Mouse (Mus musculus) WW6 (cell line): ENCODE data around the gene Aldh6a1.
A peak's percentile ranks its signal among the peaks of the same experiment; 100 is the strongest.

Experiments used
- DNase-seq: peaks from one replicate; pipeline ENCODE4 v3.0.0-alpha.2; 2013; ENCODE audit warnings: low read depth, low spot score

Gene Aldh6a1

DNA sequence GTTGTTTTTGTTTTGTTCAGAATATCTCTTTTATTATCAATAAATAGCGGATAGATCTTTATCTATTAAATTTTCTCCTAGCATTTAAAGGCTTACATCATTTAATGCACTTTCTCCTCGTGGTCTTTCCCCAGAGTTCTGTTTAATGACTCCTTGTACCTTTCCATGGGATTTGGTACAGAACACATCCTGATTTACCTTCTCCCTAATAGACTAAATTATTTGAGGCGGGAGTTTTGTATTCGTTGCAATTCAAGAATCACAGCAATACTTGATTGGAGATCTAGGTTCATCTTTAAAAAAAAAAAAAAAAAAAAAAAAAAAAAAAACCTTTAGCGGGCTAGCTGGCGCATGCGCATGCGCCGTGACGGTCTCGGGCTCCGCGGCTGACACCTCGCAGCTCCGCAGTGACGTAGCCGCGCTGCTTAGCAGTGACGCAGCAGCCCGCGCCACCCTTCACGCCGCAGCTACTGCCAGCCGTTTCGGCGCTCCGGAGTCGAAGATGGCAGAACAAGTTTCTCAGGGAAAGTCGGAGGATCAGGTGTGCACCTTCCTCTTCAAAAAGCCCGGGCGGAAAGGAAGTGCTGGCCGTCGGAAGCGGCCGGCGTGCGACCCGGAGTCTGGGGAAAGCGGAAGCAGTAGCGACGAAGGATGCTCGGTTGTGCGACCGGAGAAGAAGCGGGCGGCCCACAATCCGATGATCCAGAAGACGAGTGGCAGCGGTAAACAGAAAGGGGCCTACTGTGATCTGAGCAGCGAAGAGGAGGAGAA, 33.8 kb downstream of the Aldh6a1 start, which contains the start of gene Rnf113a2:
Gene Rnf113a2, plus strand, starts transcription at position 363 of the 771 bp plus-strand sequence.
- DNase-seq = peak; percentile 85

DNA sequence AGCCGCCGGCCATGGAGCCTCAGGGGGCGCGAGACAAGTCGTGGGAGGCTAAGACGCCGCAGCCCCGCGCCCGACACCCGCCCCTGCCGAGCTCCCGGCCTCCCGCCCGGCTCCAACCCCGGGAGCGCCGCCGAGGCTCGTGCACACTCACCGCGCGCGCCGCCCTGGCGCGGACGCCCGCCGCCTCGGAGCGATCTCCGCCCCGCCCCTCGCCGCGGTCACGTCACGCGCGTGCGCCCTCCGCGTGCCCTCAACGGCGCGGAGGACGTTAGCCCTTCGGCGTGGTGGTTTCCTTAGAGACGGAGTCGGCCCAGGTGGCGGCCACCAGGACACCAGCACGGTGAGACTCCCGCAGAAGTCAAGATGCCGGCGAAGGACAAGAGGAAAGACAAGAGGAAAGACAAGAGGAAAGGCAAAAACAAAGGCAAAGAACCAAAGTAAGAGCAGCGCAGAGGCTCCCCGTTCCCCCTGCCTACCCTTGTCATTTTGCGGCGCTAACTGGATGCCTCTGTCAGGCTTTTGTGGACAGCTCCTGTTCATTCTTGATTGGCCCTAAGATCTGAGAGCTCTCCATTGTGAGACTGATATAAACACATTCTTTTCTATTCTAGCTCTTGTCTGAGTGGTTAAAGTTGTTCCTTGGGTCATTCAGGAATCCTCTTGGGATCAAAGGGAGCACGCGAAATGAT, 41.8 kb downstream of the Aldh6a1 start, which contains the start of the genes Entpd5 and Bbof1:
Gene Entpd5, minus strand, starts transcription at position 211 of the 689 bp plus-strand sequence.
Gene Bbof1, plus strand, starts transcription at position 253 of the 689 bp plus-strand sequence.
- DNase-seq = peak; percentile 62

DNA sequence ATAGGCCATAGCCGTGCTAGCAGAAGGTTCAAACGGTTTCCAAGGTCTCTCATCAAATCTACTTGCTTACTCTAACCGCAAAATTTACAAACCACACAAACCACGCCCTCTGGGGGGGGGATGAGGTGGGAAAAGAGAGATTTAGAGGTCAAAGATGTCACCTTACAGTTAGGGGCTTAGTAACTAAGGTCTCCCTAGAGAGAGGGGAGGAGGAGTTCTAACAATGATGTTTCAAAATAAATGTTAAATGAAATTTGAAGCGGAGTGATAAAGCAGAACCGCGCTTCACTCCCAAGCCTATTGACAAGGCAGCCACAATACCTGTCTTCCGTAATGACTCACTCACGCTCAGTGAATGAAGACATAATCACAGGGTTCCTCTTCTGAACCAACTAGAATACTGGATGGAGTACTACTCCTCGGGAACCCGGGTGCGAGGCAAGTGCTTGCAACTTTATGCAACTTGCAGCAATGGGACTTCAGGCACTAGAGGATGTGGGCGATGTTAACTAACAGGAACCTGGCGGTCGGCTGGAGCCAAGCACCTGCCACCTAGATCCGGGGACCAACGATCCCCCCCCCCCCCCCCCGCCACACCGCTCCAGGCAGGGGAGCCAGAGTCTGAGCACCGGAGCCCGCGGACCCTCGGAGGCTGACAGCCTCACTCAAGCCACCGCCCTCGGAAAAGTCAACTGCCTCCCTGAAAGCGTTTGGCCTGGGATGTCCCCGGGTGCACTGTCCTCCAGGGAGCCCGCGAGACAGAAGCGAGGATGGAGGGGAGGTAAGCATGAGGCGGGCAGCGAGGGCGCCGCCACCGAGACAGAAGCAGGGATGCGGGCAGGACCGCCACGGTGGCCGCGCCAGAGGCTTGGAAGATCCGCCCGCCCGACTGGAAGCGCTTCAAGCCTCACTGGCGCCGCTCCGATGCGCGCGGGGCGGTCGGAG, 42.7 kb downstream of the Aldh6a1 start:
- peak; percentile 31 for DNase-seq

DNA sequence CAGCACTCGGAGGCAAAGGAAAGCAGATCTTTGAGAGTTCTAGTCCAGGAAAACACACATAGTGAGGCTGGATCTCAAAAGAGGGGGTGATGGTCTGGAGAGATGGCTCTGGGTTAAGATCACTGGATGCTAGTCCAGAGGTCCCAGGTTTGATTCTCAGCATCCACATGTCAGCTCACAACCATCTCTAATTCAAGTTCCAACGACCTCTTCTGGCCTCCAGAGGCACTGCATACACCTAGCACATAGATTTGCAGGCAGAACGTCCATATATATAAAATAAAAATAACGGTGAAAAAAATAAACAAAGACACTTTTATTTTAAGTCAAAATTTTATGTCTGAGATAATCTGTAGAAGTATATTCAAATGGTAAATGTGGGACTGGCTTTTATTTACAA, 43.5 kb downstream of the Aldh6a1 start:
- peak; percentile 18 for DNase-seq

DNA sequence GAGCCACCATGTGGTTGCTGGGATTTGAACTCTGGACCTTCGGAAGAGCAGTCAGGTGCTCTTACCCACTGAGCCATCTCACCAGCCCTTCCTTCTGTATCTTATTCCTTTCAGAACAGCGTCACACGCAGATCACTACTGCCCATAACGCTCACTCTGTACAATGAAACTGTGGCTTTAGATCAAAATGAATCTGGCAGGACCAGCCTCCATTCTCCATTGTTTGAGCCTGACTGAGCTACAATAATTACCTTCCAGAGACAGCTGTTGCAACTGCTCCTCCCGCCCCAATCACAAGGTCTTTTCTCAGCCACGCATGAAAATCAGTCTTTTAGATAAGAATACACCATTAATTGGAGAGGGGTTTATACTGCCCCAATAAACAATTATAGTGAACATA, 46.3 kb downstream of the Aldh6a1 start:
- DNase-seq = no peak

DNA sequence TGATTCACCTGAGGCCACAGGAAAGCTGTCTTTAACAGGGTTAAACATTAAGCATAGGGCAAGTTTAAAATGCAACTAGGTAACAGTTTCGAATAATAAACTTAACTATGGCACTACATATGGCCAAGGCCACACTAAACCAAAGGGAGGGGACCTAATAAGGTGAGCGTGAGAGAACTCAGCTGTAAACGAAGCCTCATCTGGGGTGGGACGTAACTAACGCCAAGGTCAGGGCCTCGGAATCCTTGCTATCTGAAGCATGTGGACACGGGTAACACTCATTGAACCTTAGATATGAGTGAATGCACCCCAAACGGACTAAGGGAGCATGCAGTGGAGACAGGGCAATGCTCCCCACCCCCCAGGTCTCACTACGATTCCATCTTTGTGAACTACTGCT, 47.9 kb downstream of the Aldh6a1 start:
- DNase-seq = no peak

DNA sequence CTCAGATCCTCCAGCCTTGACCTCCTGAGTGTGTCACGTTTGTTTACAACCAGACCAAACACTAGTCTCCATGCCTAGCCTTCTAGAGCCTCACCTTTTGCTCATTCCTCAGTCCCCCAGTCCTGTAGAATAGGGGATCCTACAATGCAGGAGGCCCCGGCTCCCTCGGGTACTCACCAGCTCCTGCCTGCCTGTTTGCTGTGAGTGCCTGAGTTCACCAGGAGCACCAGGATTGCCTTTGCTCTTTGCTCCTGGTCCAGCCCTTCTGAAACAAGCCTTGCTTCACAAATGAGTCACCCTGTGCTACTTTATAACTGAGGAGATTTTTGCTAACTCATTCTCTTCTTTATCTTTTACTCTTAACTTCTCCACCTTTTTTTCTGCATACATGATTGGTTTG, 50.2 kb downstream of the Aldh6a1 start:
- DNase-seq = no peak

DNA sequence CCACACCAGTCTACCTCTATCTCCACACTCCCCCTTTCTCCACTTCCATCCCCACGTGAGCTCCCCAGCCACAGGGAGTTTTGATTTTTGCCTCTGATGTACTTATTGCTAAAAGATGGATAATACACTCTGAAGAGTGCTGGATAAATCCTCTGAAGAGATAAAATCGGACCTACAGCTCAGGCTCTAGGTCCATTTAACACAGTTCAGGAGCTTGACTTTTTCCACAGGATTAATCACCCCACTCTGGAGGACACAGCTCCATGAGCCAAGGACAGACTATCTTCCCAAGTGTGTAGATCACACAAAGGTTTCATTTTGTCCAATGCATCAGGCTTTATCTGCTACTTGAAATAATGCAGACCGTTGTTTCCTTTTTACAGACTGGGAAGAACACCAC, 50.7 kb downstream of the Aldh6a1 start:
- no peak for DNase-seq

DNA sequence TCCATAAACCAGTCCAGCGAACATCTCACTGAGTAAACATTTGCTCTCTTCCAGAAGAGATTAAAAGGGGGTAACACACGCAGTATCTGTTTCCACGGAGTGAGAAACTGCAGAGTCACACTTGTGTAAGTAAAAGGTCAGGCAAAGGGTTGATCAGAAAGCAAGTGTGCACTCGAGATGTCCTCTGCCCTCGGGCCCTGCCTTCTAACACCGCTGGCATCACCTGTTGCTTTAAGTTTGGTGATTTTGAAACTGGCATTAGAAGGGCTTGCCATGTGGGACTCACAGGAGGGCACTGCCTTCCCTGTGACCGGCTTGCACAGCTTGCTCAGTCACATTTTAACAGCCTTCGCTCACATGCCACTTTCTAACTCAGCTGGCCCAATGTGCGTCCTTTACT, 51.1 kb downstream of the Aldh6a1 start:
- DNase-seq = no peak

DNA sequence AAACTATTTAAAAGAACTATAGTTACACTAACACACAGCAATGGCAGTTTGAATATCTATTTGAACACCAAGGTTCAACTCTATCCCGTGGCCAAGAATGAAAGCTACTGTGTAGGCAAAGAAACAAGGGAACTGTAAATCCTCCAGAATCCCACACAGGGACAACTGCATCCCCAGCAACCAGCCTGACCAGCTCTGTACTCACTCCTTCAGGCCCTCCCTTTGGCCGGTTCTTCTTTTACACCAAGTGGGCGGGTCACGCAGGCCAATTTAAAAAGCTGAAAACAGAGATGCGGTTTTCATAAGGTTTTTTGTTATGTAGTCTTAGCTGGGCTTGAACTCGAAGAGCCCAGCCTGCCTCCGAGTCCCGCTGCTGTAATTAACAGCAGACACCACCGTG, 51.7 kb downstream of the Aldh6a1 start:
- DNase-seq = no peak

DNA sequence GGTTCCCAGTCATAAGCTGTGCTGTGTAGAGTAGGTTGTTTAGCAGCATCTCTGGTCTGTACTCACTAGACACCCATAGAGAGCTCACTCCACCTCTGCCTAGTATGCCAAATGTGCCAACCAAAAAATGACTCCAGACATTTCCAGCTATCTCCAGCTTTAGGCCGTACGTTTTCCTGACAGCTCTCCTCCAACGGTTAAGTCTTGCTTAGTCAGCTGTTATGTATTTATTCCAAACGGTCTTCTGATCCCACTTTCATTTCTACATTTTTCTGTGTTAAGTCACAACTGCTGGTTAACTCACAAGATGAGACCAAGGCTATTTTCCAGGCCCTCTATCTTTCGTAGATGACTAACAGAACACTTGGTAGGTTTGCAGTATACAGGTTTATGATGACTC, 52.2 kb downstream of the Aldh6a1 start:
- DNase-seq = no peak

DNA sequence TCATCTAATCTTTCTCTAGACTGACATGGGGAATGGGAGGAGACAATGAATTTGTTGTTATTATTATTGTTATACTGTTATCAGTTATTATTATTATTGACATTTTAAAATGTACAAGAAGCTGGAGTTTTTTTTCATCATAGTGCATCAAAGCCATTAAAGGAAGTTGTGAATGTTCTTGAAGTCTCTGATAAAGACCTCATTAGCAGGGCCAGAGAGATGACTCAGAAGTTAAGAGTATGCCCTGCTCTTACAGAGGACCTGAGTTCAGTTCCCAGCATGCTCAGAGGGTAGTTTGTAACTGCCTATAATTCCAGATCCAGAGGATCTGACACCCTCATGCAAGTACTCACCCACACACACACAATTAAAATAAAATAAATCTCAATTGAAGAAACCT, 53.1 kb downstream of the Aldh6a1 start:
- no peak for DNase-seq

DNA sequence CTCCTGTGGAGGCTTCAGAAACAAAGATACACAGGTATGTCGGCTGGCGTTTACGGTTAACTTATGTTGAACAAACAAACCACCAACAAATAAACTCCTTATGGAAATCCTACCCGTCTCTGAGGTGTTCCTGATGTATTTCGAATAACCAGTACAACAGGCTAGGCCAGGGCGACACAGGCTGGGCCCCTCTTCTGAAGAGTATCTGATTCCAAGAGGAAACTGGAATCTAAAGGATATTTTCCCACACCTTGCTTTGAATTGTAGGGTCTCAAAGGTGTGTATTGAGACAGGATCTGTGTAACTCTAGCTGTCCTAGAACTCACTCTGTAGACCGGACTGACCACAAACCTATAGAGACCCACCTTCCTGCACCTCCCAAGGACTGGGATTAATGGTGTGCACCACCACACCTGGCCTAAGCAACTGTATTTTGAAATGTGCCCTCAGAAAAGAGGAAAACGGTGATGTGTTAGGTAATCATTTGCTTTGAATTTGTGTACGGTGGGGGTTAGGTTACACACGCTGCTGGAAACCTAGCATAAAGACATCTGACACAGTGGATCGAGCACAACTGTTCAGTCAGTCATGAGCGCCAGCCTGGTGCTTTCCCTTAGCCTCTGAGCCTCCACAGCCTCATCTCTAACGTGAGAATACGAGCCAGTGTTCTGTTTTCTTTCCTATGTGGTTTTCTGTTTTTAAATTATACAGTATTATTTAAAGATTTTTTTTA, 53.7 kb downstream of the Aldh6a1 start:
- no peak for DNase-seq

DNA sequence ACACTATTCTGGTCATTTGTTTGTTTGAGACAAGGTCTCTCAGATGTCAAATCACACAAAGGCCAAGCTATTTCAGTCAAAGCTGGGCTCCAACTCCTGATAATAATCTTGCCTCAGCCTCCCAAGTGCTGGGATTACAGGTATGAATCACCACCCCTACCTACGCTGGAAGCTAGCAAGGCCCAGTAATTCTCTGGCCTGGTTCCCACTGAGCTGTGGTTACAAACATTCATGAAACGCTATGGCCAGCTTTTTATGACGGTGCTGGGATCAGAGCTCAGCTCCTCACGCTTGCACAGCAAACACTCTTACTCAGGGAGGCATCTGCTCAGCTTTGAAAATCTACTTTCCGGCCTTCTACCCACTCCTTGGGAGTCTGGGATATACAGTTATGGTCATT, 57.0 kb downstream of the Aldh6a1 start:
- DNase-seq = no peak

DNA sequence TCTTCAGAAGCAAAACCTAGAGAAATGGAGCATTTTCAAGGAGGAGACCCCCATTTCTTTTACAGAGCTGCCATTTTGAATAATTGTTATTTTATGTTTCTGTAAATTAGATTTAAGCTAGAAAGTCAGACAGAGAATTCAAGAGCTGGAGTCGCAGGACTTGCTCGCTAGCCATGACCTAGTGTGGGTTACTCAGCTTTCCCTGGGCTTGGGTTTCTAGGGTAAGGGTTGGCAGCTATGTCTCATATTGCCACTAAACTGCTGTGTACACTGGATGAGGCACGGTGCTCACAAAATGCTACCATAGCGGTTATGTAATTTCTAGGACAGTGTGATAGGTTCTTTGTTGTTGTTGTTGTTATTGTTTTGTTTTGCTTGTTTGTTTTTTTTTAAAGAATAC, 58.1 kb downstream of the Aldh6a1 start:
- DNase-seq = no peak

DNA sequence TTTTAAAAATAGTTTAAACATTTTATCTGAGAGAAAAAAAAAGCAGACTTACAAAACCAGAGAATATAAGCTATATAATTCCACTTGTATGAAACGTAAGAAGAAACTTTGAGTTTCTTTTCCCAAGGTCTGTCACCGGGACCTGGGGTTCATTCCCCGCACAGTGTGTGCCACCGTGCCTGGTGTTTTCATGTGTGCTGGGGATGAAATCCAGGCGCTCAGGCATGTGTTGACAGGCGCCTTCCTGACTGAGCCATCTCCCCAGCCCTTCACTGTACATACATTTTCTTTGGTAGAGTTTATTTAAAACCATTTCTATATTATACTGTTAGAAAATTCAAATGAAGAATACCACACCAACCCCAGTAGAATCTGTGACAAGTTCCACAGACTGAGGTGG, 60.5 kb downstream of the Aldh6a1 start:
- DNase-seq = no peak

DNA sequence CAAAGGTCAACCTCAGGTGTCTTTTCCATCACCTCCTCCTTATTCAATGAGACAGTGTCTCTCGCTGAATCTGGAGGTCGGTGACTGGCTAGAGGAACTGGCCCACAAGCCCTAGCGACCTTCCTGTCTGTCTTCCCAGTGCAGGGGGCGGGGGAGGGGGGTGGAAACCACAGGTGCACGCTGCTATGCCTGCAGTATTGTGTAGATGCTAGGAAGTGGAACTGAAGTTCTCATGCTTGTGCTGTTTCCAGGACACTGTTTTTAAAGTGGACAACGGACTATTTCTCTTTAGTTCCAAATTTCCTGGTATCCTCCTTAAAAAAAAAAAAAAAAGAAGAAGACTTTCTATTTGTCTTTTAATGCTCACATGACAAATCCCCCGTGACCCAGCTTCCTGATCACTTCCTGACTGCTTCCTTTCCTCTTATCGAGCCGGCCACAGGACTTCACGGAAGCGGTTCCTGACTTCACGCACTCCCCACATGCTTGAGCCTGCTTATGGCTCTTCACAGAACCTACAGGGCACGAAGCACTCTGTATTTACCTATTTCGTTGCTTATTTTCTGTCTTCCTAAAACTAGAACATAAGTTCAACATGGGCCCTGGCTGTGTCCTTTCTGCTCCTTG, 61.9 kb downstream of the Aldh6a1 start:
- no peak for DNase-seq

DNA sequence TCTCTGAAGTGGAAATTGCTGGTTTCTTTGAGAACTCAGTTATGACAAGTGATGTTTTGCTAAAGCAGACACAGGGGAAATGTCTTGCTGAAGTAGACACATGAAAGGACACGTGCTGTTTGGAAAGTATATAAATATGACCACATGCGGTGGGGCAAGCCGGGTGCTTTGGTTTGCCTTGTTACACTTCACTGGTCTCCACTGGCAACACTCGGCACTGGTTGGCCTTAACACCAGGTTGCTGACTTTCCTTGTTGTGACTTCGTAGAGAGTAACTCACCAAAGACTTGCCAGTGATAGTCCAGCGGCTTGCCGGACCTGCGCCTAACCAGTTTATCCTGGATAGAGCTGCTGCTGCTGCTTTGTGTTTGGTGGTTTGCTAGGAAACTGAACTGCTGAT, 62.7 kb downstream of the Aldh6a1 start:
- DNase-seq = no peak

DNA sequence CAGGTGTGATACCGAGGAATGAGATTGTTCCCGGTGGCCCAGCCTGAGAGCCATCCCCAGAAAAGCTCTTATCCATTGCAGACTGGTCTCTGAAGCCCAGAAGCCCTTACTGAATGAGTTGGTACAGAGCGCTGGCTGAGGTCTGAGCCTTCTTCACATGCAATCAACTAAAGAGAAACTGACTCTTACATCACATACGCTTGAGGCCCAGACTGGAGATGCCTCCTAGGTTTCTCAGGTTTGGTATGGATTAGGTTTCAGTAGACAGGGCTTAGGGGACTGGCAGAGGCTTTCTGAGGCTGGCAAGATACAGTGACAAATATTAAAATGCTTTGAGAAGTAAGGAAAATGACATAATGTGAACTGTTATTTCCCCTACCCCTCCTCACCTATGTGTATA, 65.4 kb downstream of the Aldh6a1 start:
- no peak for DNase-seq

DNA sequence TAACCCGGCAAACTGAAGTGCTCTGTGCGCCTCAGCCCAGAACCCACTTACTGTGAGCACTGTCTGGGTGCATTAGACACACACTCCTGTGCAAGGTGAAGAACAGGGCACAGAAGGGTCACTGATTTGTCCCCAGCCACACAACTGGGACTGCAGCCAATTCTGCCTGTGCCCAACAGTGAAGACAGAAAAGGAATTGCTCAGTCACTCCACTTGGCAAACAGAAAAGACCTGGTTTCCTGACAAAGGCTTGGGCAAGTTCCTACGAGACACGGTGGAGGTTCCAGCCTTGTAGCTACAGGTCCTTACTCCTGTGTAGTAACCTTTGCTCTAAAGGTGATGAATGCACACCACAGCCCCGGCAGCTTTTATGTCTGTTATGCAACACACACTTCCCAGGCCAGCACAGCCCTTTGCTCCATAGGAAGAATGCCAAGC, 66.1 kb downstream of the Aldh6a1 start:
- no peak for DNase-seq

DNA sequence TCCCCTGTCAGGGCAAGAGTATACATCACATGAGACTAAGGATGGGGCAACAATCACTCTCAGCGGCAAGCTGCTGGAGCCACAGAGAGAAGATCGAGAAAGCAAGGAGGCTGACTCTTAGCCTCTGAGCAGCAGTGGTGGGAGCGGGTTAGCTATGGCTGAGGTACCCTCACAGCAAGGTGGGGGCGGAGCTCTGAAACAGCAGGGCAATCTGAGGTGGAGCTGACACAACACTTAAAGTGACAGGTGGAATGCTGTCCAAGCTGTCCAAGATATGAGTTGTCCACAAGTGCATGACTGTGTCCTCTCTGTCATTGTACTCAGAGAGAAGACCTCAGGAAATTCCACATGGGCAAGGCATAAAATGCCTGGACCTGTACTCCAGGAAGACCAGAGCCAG, 68.4 kb downstream of the Aldh6a1 start:
- DNase-seq = no peak
